Mouse (Mus musculus) cerebellum, adult 2 months (tissue): ENCODE results near the gene Galm.

Source experiments
- CTCF ChIP-seq: fragments of 200-500 bp; IDR thresholded peaks from 2 replicates; pipeline ENCODE4 v1.5.1; 2011; ENCODE audit warnings: low read depth, mild to moderate bottlenecking, control low read depth, low read length, moderate library complexity, borderline replicate concordance; ENCODE audit not compliant: insufficient read depth
- POLR2A ChIP-seq: fragments of 200-500 bp; IDR thresholded peaks from 2 replicates; pipeline ENCODE4 v1.6.1; 2011; ENCODE audit warnings: low read length, control low read depth, borderline replicate concordance; ENCODE audit not compliant: insufficient read depth

GRCm38 (mm10) chr17:80148995-80149388 lies 21.7 kb downstream of the Galm start:
- no peak for TF ChIP-seq CTCF
- TF ChIP-seq POLR2A, result no peak
